Mouse (Mus musculus): ENCODE results near the gene Shcbp1l. TPM values are rescaled to one million over a fixed set of nuclear protein-coding genes. Genes with fewer than 3 reads are reported as not detected.
"Not testable (repeated sequence)": the region's sequence is repeated elsewhere in the genome, so short reads cannot be mapped to it uniquely, and the experiment has no call there.

Gene Shcbp1l
- total RNA-seq (2021) = 1 to 10 TPM; 2.8 to 3.2 TPM

- intact Hi-C loops (cut with DNase I) = no loop called here
- DNase-seq = peak; percentile 63
These were observed at the start of gene Shcbp1l for GRCm38 (mm10) chr1:153424770-153425584. Gene Shcbp1l (plus strand): TSS chr1:153425162.

GRCm38 (mm10) chr1:153376446-153376845 lies 48.5 kb upstream of the Shcbp1l start:
- no peak for DNase-seq
- intact Hi-C loops (cut with DNase I) = no loop called here

GRCm38 (mm10) chr1:153378587-153378986 lies 46.4 kb upstream of the Shcbp1l start:
- no peak for DNase-seq
- intact Hi-C loops (cut with DNase I) = no loop called here

GRCm38 (mm10) chr1:153379832-153380231 lies 45.1 kb upstream of the Shcbp1l start:
- DNase-seq = no peak
- intact Hi-C loops (cut with DNase I) = loop anchor here (10.0 kb wide), 1 partner anchor 285 kb away; no protein-coding TSS in a partner anchor

- no peak for DNase-seq
- intact Hi-C loops (cut with DNase I) = loop anchor here (10.0 kb wide), 1 partner anchor 286 kb away; no protein-coding TSS in a partner anchor
These were observed 44.1 kb upstream of the Shcbp1l start for GRCm38 (mm10) chr1:153380746-153381282.

- intact Hi-C loops (cut with DNase I) = loop anchor here (10.0 kb wide), 1 partner anchor 290 kb away; no protein-coding TSS in a partner anchor
- no peak for DNase-seq
These were observed 39.9 kb upstream of the Shcbp1l start for GRCm38 (mm10) chr1:153385081-153385480.

GRCm38 (mm10) chr1:153385661-153386060 lies 39.3 kb upstream of the Shcbp1l start:
- intact Hi-C loops (cut with DNase I) = loop anchor here (10.0 kb wide), 1 partner anchor 291 kb away; no protein-coding TSS in a partner anchor
- DNase-seq = not testable (repeated sequence)

- intact Hi-C loops (cut with DNase I) = loop anchor here (10.0 kb wide), 1 partner anchor 292 kb away; no protein-coding TSS in a partner anchor
- peak; percentile 78 for DNase-seq
These were observed 38.5 kb upstream of the Shcbp1l start for GRCm38 (mm10) chr1:153386271-153387069.

GRCm38 (mm10) chr1:153395706-153396105 lies 29.3 kb upstream of the Shcbp1l start:
- DNase-seq = peak; percentile 56
- intact Hi-C loops (cut with DNase I) = not testable (repeated sequence)

GRCm38 (mm10) chr1:153401765-153402164 lies 23.2 kb upstream of the Shcbp1l start:
- intact Hi-C loops (cut with DNase I) = no loop called here
- peak; percentile 70 for DNase-seq

- intact Hi-C loops (cut with DNase I); DNase-seq: not testable (repeated sequence)
These were observed 17.3 kb upstream of the Shcbp1l start for GRCm38 (mm10) chr1:153407641-153408040.

GRCm38 (mm10) chr1:153408296-153408695 lies 16.7 kb upstream of the Shcbp1l start:
- intact Hi-C loops (cut with DNase I) = not testable (repeated sequence)

GRCm38 (mm10) chr1:153410915-153411314 lies 14.0 kb upstream of the Shcbp1l start:
- DNase-seq; intact Hi-C loops (cut with DNase I): not testable (repeated sequence)

More at GRCm38 (mm10) chr1:153408296-153408695, 16.7 kb upstream of the Shcbp1l start:
- not testable (repeated sequence) for DNase-seq

- intact Hi-C loops (cut with DNase I) = no loop called here
- no peak for DNase-seq
These were observed 13.2 kb upstream of the Shcbp1l start for GRCm38 (mm10) chr1:153411723-153412122.

GRCm38 (mm10) chr1:153412663-153413396 lies 12.1 kb upstream of the Shcbp1l start:
- DNase-seq; intact Hi-C loops (cut with DNase I): not testable (repeated sequence)

- DNase-seq; intact Hi-C loops (cut with DNase I): not testable (repeated sequence)
These were observed 11.5 kb upstream of the Shcbp1l start for GRCm38 (mm10) chr1:153413397-153414020.

GRCm38 (mm10) chr1:153414114-153414723 lies 10.7 kb upstream of the Shcbp1l start:
- peak; percentile 35 for DNase-seq
- intact Hi-C loops (cut with DNase I) = not testable (repeated sequence)

GRCm38 (mm10) chr1:153414962-153415361 lies 10.0 kb upstream of the Shcbp1l start:
- intact Hi-C loops (cut with DNase I) = no loop called here
- no peak for DNase-seq

GRCm38 (mm10) chr1:153415742-153416141 lies 9.2 kb upstream of the Shcbp1l start:
- intact Hi-C loops (cut with DNase I) = not testable (repeated sequence)

More at GRCm38 (mm10) chr1:153415742-153416141, 9.2 kb upstream of the Shcbp1l start:
- DNase-seq = not testable (repeated sequence)

Measured in left cerebral cortex, postnatal 4 days (tissue).